Mouse (Mus musculus) MEL (cell line): ENCODE data around the gene Dcst1.

ENCODE experiments used
- BHLHE40 ChIP-seq: IDR thresholded peaks from 2 replicates; pipeline ENCODE4 v1.6.1; 2012; ENCODE audit warnings: low read depth, mild to moderate bottlenecking, inconsistent platforms, low read length, improper control_type of control experiment, borderline replicate concordance
- CTCF ChIP-seq, 3 experiments: IDR thresholded peaks in 2 of 3; conservative IDR thresholded peaks in 1 of 3; 2 replicates each; pipeline ENCODE4 v1.5.1; 2011 to 2012; ENCODE audit warnings: low read length in 3 of 3, low read depth in 2 of 3, mild to moderate bottlenecking in 2 of 3, improper control_type of control experiment in 1 of 3, inconsistent platforms in 1 of 3, mixed read lengths in 1 of 3, moderate library complexity in 1 of 3; ENCODE audit not compliant: control insufficient read depth in 1 of 3, insufficient read depth in 1 of 3, poor library complexity in 1 of 3, severe bottlenecking in 1 of 3
- E2F4 ChIP-seq: IDR thresholded peaks from 2 replicates; pipeline ENCODE4 v1.6.1; 2011; ENCODE audit warnings: low read depth, low read length, improper control_type of control experiment, borderline replicate concordance
- GATA1 ChIP-seq: IDR thresholded peaks from 2 replicates; pipeline ENCODE4 v1.6.1; 2011; ENCODE audit warnings: low read depth, low read length, improper control_type of control experiment
- MAFK ChIP-seq: IDR thresholded peaks from 2 replicates; pipeline ENCODE4 v1.6.1; 2011; ENCODE audit warnings: low read depth, mild to moderate bottlenecking, low read length, improper control_type of control experiment, borderline replicate concordance
- MAX ChIP-seq: IDR thresholded peaks from 2 replicates; pipeline ENCODE4 v1.6.1; 2011; ENCODE audit warnings: low read length, improper control_type of control experiment
- MYC ChIP-seq: IDR thresholded peaks from 2 replicates; pipeline ENCODE4 v1.6.1; 2011; ENCODE audit warnings: low read depth, mild to moderate bottlenecking, low read length, improper control_type of control experiment, moderate library complexity
- POLR2A ChIP-seq, 2 experiments: IDR thresholded peaks; 2 replicates each; pipeline ENCODE4 v1.6.1; 2011 to 2012; ENCODE audit warnings: low read length in 2 of 2, mild to moderate bottlenecking in 2 of 2, control low read depth in 1 of 2, improper control_type of control experiment in 1 of 2, low read depth in 1 of 2, moderate library complexity in 1 of 2; ENCODE audit not compliant: control insufficient read depth in 1 of 2, insufficient read depth in 1 of 2, poor library complexity in 1 of 2
- USF1 ChIP-seq: IDR thresholded peaks from 2 replicates; pipeline ENCODE4 v1.6.1; 2014; ENCODE audit warnings: low read depth, mild to moderate bottlenecking, inconsistent platforms, low read length, improper control_type of control experiment, moderate library complexity
- ZNF384 ChIP-seq: IDR thresholded peaks from 2 replicates; pipeline ENCODE4 v1.6.1; 2012; ENCODE audit warnings: low read depth, mild to moderate bottlenecking, inconsistent platforms, low read length, improper control_type of control experiment

GRCm38 (mm10) chr3:89327371-89327870 is 37.6 kb downstream of the Dcst1 start:
- TF ChIP-seq CTCF (IDR thresholded peaks at IDR 0.05 in 2 of 3, conservative IDR thresholded peaks at IDR 0.05 in 1 of 3; ENCODE audit: control insufficient read depth in 1 of 3, insufficient read depth in 1 of 3, low read depth in 2 of 3, low read length in 3 of 3, poor library complexity in 1 of 3, severe bottlenecking in 1 of 3): no peak
- no peak for TF ChIP-seq USF1
- no peak for TF ChIP-seq BHLHE40
- no peak for TF ChIP-seq GATA1
- no peak for TF ChIP-seq POLR2A (IDR thresholded peaks at IDR 0.05; ENCODE audit: control insufficient read depth in 1 of 2, insufficient read depth in 1 of 2, low read depth in 1 of 2, low read length in 2 of 2, poor library complexity in 1 of 2)
- no peak for TF ChIP-seq ZNF384
- no peak for TF ChIP-seq MYC
- no peak for TF ChIP-seq MAFK
- no peak for TF ChIP-seq MAX
- TF ChIP-seq E2F4: no peak
